Mouse (Mus musculus) MEL (cell line): Measurements from ENCODE around the gene Ergic1.

Source experiments
- CTCF ChIP-seq, 3 experiments: IDR thresholded peaks in 2 of 3; conservative IDR thresholded peaks in 1 of 3; 2 replicates each; pipeline ENCODE4 v1.5.1; 2011 to 2012; ENCODE audit warnings: low read length in 3 of 3, low read depth in 2 of 3, mild to moderate bottlenecking in 2 of 3, improper control_type of control experiment in 1 of 3, inconsistent platforms in 1 of 3, mixed read lengths in 1 of 3, moderate library complexity in 1 of 3; ENCODE audit not compliant: control insufficient read depth in 1 of 3, insufficient read depth in 1 of 3, poor library complexity in 1 of 3, severe bottlenecking in 1 of 3
- E2F4 ChIP-seq: IDR thresholded peaks from 2 replicates; pipeline ENCODE4 v1.6.1; 2011; ENCODE audit warnings: low read depth, low read length, improper control_type of control experiment, borderline replicate concordance
- EP300 ChIP-seq, 2 experiments: IDR thresholded peaks; 2 replicates each; pipeline ENCODE4 v1.6.1; 2011; ENCODE audit warnings: improper control_type of control experiment in 2 of 2, low read length in 2 of 2, low read depth in 1 of 2, mild to moderate bottlenecking in 1 of 2
- HCFC1 ChIP-seq: IDR thresholded peaks from 2 replicates; pipeline ENCODE4 v1.6.1; 2012; ENCODE audit warnings: low read depth, mild to moderate bottlenecking, inconsistent platforms, low read length, improper control_type of control experiment, moderate library complexity
- MAX ChIP-seq: IDR thresholded peaks from 2 replicates; pipeline ENCODE4 v1.6.1; 2011; ENCODE audit warnings: low read length, improper control_type of control experiment
- NRF1 ChIP-seq: IDR thresholded peaks from 2 replicates; pipeline ENCODE4 v1.6.1; 2014; ENCODE audit warnings: low read depth, mild to moderate bottlenecking, inconsistent platforms, low read length, improper control_type of control experiment, moderate library complexity; ENCODE audit not compliant: poor library complexity, insufficient read depth, severe bottlenecking
- POLR2A ChIP-seq, 2 experiments: IDR thresholded peaks; 2 replicates each; pipeline ENCODE4 v1.6.1; 2011 to 2012; ENCODE audit warnings: low read length in 2 of 2, mild to moderate bottlenecking in 2 of 2, control low read depth in 1 of 2, improper control_type of control experiment in 1 of 2, low read depth in 1 of 2, moderate library complexity in 1 of 2; ENCODE audit not compliant: control insufficient read depth in 1 of 2, insufficient read depth in 1 of 2, poor library complexity in 1 of 2
- RAD21 ChIP-seq: IDR thresholded peaks from 2 replicates; pipeline ENCODE4 v1.6.1; 2011; ENCODE audit warnings: mild to moderate bottlenecking, low read depth, low read length, improper control_type of control experiment
- UBTF ChIP-seq: IDR thresholded peaks from 2 replicates; pipeline ENCODE4 v1.6.1; 2012; ENCODE audit warnings: low read depth, mild to moderate bottlenecking, inconsistent platforms, low read length, improper control_type of control experiment, moderate library complexity, borderline replicate concordance; ENCODE audit not compliant: insufficient read depth
- ZNF384 ChIP-seq: IDR thresholded peaks from 2 replicates; pipeline ENCODE4 v1.6.1; 2012; ENCODE audit warnings: low read depth, mild to moderate bottlenecking, inconsistent platforms, low read length, improper control_type of control experiment

- TF ChIP-seq RAD21: no peak
- TF ChIP-seq POLR2A (IDR thresholded peaks at IDR 0.05; ENCODE audit: control insufficient read depth in 1 of 2, insufficient read depth in 1 of 2, low read depth in 1 of 2, low read length in 2 of 2, poor library complexity in 1 of 2): no peak
- TF ChIP-seq UBTF: no peak
- no peak for TF ChIP-seq NRF1
- TF ChIP-seq EP300 (IDR thresholded peaks at IDR 0.05; ENCODE audit: low read depth in 1 of 2, low read length in 2 of 2): no peak
- TF ChIP-seq MAX: no peak
- no peak for TF ChIP-seq E2F4
- TF ChIP-seq ZNF384: no peak
- TF ChIP-seq HCFC1: no peak
- TF ChIP-seq CTCF (IDR thresholded peaks at IDR 0.05 in 2 of 3, conservative IDR thresholded peaks at IDR 0.05 in 1 of 3; ENCODE audit: control insufficient read depth in 1 of 3, insufficient read depth in 1 of 3, low read depth in 2 of 3, low read length in 3 of 3, poor library complexity in 1 of 3, severe bottlenecking in 1 of 3): no peak
These were observed 57.2 kb downstream of the Ergic1 start for GRCm38 (mm10) chr17:26618498-26618897.
